Mouse (Mus musculus): ENCODE results near the gene Fcho1. TPM values are rescaled to one million over a fixed set of nuclear protein-coding genes. Genes with fewer than 3 reads are reported as not detected.
"Not testable (repeated sequence)": the region's sequence is repeated elsewhere in the genome, so short reads cannot be mapped to it uniquely, and the experiment has no call there.

Gene Fcho1
- polyA plus RNA-seq, 1 experiment from 2014 or later, result 16.7 TPM

- Histone ChIP-seq H3K9me3 (ENCODE audit: low read length) (no peaks in the 10 kb centered on the region), H3K27me3 (ENCODE audit: insufficient read depth, low read length) (peaks cover 24% of the 10 kb centered on the region), H3K4me2 (ENCODE audit: low read depth, low read length) (peak overlapping the region; percentile 72), H3K9ac (replicated peaks) (peak overlapping the region; percentile 55), H3K4me1 (ENCODE audit: insufficient read depth) (peaks cover 22% of the 10 kb centered on the region), H3K4me3 (ENCODE audit: low read depth, low read length) (peak overlapping the region; percentile 43), H3K27ac (ENCODE audit: low read depth) (no peak overlapping the region), H3K36me3 (replicated peaks; ENCODE audit: insufficient read depth, low read length) (no peaks in the 10 kb centered on the region)
- ATAC-seq (no peak), DNase-seq (no peak)
- TF ChIP-seq CTCF (IDR thresholded peaks at IDR 0.05; ENCODE audit: low read depth) (no peak), EP300 (IDR thresholded peaks at IDR 0.05; ENCODE audit: low read depth) (no peak)
- 13% methylated on average over 29 of the region's 29 CpGs for WGBS (ENCODE audit: insufficient replicate concordance)
Observed at GRCm38 (mm10) chr8:71700493-71701269, 24.8 kb downstream of the Fcho1 start.

GRCm38 (mm10) chr8:71695456-71695855 is 30.1 kb downstream of the Fcho1 start:
- H3K9me3 ChIP-seq (ENCODE audit: low read length); H3K9ac ChIP-seq (replicated peaks); H3K4me1 ChIP-seq (ENCODE audit: insufficient read depth); H3K4me3 ChIP-seq (ENCODE audit: low read depth, low read length); H3K27ac ChIP-seq (ENCODE audit: low read depth); H3K36me3 ChIP-seq (replicated peaks; ENCODE audit: insufficient read depth, low read length); H3K4me2 ChIP-seq (ENCODE audit: low read depth, low read length); DNase-seq; ATAC-seq: not testable (repeated sequence)
- WGBS (ENCODE audit: insufficient replicate concordance), result 64% methylated on average over 12 of the region's 12 CpGs
- H3K27me3 ChIP-seq (ENCODE audit: insufficient read depth, low read length), result peaks cover 52% of the 10 kb centered on the region
- peak; percentile 61 for TF ChIP-seq CTCF (IDR thresholded peaks at IDR 0.05; ENCODE audit: low read depth)

GRCm38 (mm10) chr8:71693166-71694041 is 32.1 kb downstream of the Fcho1 start:
- no peaks in the 10 kb centered on the region for H3K9me3 ChIP-seq (ENCODE audit: low read length)
- no peak overlapping the region for H3K4me2 ChIP-seq (ENCODE audit: low read depth, low read length)
- H3K36me3 ChIP-seq (replicated peaks; ENCODE audit: insufficient read depth, low read length), result no peaks in the 10 kb centered on the region
- H3K4me3 ChIP-seq (ENCODE audit: low read depth, low read length), result peak overlapping the region; percentile 2; the same call in 1 of the 2 replicates
- H3K27me3 ChIP-seq (ENCODE audit: insufficient read depth, low read length), result peaks cover 66% of the 10 kb centered on the region
- no peak overlapping the region for H3K27ac ChIP-seq (ENCODE audit: low read depth)
- 0 out of 2 replicates have a peak, but pooled peaks cover 5% of the 10 kb centered on the region for H3K4me1 ChIP-seq (ENCODE audit: insufficient read depth)
- no peak overlapping the region for H3K9ac ChIP-seq (replicated peaks)
- no peak for TF ChIP-seq CTCF (IDR thresholded peaks at IDR 0.05; ENCODE audit: low read depth)
- TF ChIP-seq EP300 (IDR thresholded peaks at IDR 0.05; ENCODE audit: low read depth), result no peak
- DNase-seq (no peak), ATAC-seq (no peak)
- 12% methylated on average over 67 of the region's 68 CpGs for WGBS (ENCODE audit: insufficient replicate concordance)

GRCm38 (mm10) chr8:71692509-71692908 is 33.0 kb downstream of the Fcho1 start:
- 0 out of 2 replicates have a peak, but pooled peaks cover 8% of the 10 kb centered on the region for H3K4me1 ChIP-seq (ENCODE audit: insufficient read depth)
- H3K9me3 ChIP-seq (ENCODE audit: low read length), result no peaks in the 10 kb centered on the region
- WGBS (ENCODE audit: insufficient replicate concordance), result 8% methylated on average over 30 of the region's 30 CpGs
- H3K9ac ChIP-seq (replicated peaks), result no peak overlapping the region
- DNase-seq (no peak), ATAC-seq (no peak)
- H3K36me3 ChIP-seq (replicated peaks; ENCODE audit: insufficient read depth, low read length), result no peaks in the 10 kb centered on the region
- peaks cover 75% of the 10 kb centered on the region for H3K27me3 ChIP-seq (ENCODE audit: insufficient read depth, low read length)
- TF ChIP-seq CTCF (IDR thresholded peaks at IDR 0.05; ENCODE audit: low read depth), result no peak
- no peak for TF ChIP-seq EP300 (IDR thresholded peaks at IDR 0.05; ENCODE audit: low read depth)
- H3K4me3 ChIP-seq (ENCODE audit: low read depth, low read length), result no peak overlapping the region
- no peak overlapping the region for H3K4me2 ChIP-seq (ENCODE audit: low read depth, low read length)
- H3K27ac ChIP-seq (ENCODE audit: low read depth), result no peak overlapping the region

GRCm38 (mm10) chr8:71689028-71689427 is 36.5 kb downstream of the Fcho1 start, which contains the start of gene Insl3:
Gene Insl3 (plus strand): TSS chr8:71689214.
- Histone ChIP-seq H3K9me3 (ENCODE audit: low read length) (no peaks in the 10 kb centered on the region), H3K27ac (ENCODE audit: low read depth) (no peak within 1 kb of the TSS), H3K9ac (replicated peaks) (no peak within 1 kb of the TSS), H3K4me3 (ENCODE audit: low read depth, low read length) (no peak within 1 kb of the TSS), H3K27me3 (ENCODE audit: insufficient read depth, low read length) (peaks cover 97% of the 10 kb centered on the region), H3K4me2 (ENCODE audit: low read depth, low read length) (no peak within 1 kb of the TSS), H3K4me1 (ENCODE audit: insufficient read depth) (0 out of 2 replicates have a peak, but pooled peaks cover 10% of the 10 kb centered on the region), H3K36me3 (replicated peaks; ENCODE audit: insufficient read depth, low read length) (no peaks in the 10 kb centered on the region)
- ATAC-seq (no peak), DNase-seq (no peak)
- WGBS (ENCODE audit: insufficient replicate concordance), result 24% methylated on average over 33 of the region's 33 CpGs
- TF ChIP-seq EP300 (IDR thresholded peaks at IDR 0.05; ENCODE audit: low read depth) (no peak), CTCF (IDR thresholded peaks at IDR 0.05; ENCODE audit: low read depth) (no peak)

- Histone ChIP-seq H3K4me1 (ENCODE audit: insufficient read depth) (0 out of 2 replicates have a peak, but pooled peaks cover 5% of the 10 kb centered on the region), H3K9me3 (ENCODE audit: low read length) (no peaks in the 10 kb centered on the region), H3K36me3 (replicated peaks; ENCODE audit: insufficient read depth, low read length) (no peaks in the 10 kb centered on the region), H3K4me2 (ENCODE audit: low read depth, low read length) (no peak overlapping the region), H3K9ac (replicated peaks) (no peak overlapping the region), H3K27me3 (ENCODE audit: insufficient read depth, low read length) (peaks cover 90% of the 10 kb centered on the region), H3K27ac (ENCODE audit: low read depth) (no peak overlapping the region), H3K4me3 (ENCODE audit: low read depth, low read length) (no peak overlapping the region)
- ATAC-seq (no peak), DNase-seq (no peak)
- no peak for TF ChIP-seq CTCF (IDR thresholded peaks at IDR 0.05; ENCODE audit: low read depth)
- TF ChIP-seq EP300 (IDR thresholded peaks at IDR 0.05; ENCODE audit: low read depth), result no peak
- 49% methylated on average over 8 of the region's 8 CpGs for WGBS (ENCODE audit: insufficient replicate concordance)
Observed at GRCm38 (mm10) chr8:71687616-71688015, 37.9 kb downstream of the Fcho1 start.
